Mouse (Mus musculus): ENCODE measurements around the gene Igdcc3.

The Igdcc3 gene

GRCm38 (mm10) chr9:65141306-65141975, 452 bp downstream of the Igdcc3 start:
- DNase-seq, result peak; percentile 35

GRCm38 (mm10) chr9:65141976-65142318, 958 bp downstream of the Igdcc3 start:
- DNase-seq, result peak; percentile 34

- no peak for DNase-seq
These were observed 1.4 kb downstream of the Igdcc3 start for GRCm38 (mm10) chr9:65142399-65142798.

GRCm38 (mm10) chr9:65146001-65146400, 5.0 kb downstream of the Igdcc3 start:
- DNase-seq, result no peak

- no peak for DNase-seq
These were observed 7.5 kb downstream of the Igdcc3 start for GRCm38 (mm10) chr9:65148507-65148906.

GRCm38 (mm10) chr9:65152711-65153330, 11.8 kb downstream of the Igdcc3 start:
- no peak for DNase-seq

GRCm38 (mm10) chr9:65153331-65153711, 12.3 kb downstream of the Igdcc3 start:
- no peak for DNase-seq

- DNase-seq, result no peak
These were observed 13.9 kb downstream of the Igdcc3 start for GRCm38 (mm10) chr9:65154692-65155455.

- no peak for DNase-seq
These were observed 15.6 kb downstream of the Igdcc3 start for GRCm38 (mm10) chr9:65156604-65157003.

GRCm38 (mm10) chr9:65157631-65158030, 16.6 kb downstream of the Igdcc3 start:
- DNase-seq, result no peak

GRCm38 (mm10) chr9:65161188-65161587, 20.2 kb downstream of the Igdcc3 start:
- DNase-seq, result no peak

GRCm38 (mm10) chr9:65161881-65162280, 20.9 kb downstream of the Igdcc3 start:
- DNase-seq, result no peak

GRCm38 (mm10) chr9:65162711-65163639, 22.0 kb downstream of the Igdcc3 start:
- no peak for DNase-seq

GRCm38 (mm10) chr9:65164870-65165269, 23.9 kb downstream of the Igdcc3 start:
- no peak for DNase-seq

GRCm38 (mm10) chr9:65166386-65166785, 25.4 kb downstream of the Igdcc3 start:
- no peak for DNase-seq

- DNase-seq, result no peak
These were observed 27.5 kb downstream of the Igdcc3 start for GRCm38 (mm10) chr9:65168534-65168933.

- DNase-seq, result no peak
These were observed 28.0 kb downstream of the Igdcc3 start for GRCm38 (mm10) chr9:65168952-65169351.

- no peak for DNase-seq
These were observed 31.7 kb downstream of the Igdcc3 start for GRCm38 (mm10) chr9:65172654-65173053.

- DNase-seq, result no peak
These were observed 34.4 kb downstream of the Igdcc3 start for GRCm38 (mm10) chr9:65175234-65175938.

GRCm38 (mm10) chr9:65175939-65176871, 35.2 kb downstream of the Igdcc3 start:
- DNase-seq, result no peak

- no peak for DNase-seq
These were observed 36.5 kb downstream of the Igdcc3 start for GRCm38 (mm10) chr9:65177497-65177896.
